ENCODE assay signal across 20 mouse cellular contexts in the genomic region with DNA sequence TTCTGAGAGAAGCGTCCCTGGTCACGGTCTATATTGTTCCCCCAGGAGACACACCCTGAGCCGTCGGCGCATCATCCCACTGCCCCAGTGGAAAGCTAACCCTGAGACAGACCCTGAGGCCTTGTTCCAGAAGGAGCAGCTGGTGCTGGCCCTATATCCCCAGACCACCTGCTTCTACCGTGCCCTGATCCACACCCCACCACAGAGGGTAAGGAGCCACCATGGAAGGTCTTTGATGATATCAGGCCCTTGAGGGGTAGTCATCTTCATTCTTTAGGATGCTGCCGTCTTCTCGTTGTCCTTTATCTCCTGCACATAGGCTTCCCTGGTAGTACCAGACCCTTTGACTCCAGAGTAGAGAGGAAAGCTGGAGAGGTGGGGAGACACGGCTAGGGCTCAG. TPM values are rescaled to one million over a fixed set of nuclear protein-coding genes. Genes with fewer than 3 reads are reported as not detected.
A peak's percentile ranks its signal among the peaks of the same experiment; 100 is the strongest.
DNase-seq lines count a peak whose midpoint lies in the region; ATAC-seq and TF ChIP-seq lines count a peak whose summit lies in the region.
"Had no signal": no experiment of that assay in that cellular context is flagged by ENCODE, and none has a peak within 500 bp of the region (broad histone marks: within the 10 kb centered on the region; RNA-seq: fewer than 3 reads in every experiment).

No protein-coding gene starts in this region.

- no peak overlapping the region for H3K9ac ChIP-seq in heart, adult 2 months (ENCODE audit: low read depth, low read length)
- no peak overlapping the region for H3K9ac ChIP-seq in hindbrain, embryonic 16.5 days (ENCODE audit: low read depth, low read length)

- ATAC-seq in hindbrain, embryonic 16.5 days, result no peak
- ATAC-seq: activated CD4-positive, CD25-positive, alpha-beta regulatory T cell, adult 4 months; CD4-positive, CD25-positive, alpha-beta regulatory T cell, adult 4 months; Patski had no signal

- no peak overlapping the region for H3K27ac ChIP-seq in heart, adult 2 months
- 0 out of 2 replicates have a peak overlapping the region, but pooled peaks have one; percentile 5 for H3K27ac ChIP-seq in hindbrain, embryonic 10.5 days
- no peak overlapping the region for H3K27ac ChIP-seq in hindbrain, embryonic 16.5 days (ENCODE audit: low read depth, low read length)

- TF ChIP-seq CTCF in heart, adult 2 months (IDR thresholded peaks at IDR 0.05), result no peak

- peaks cover 18% of the 10 kb centered on the region for H3K36me3 ChIP-seq in heart, adult 2 months (ENCODE audit: control insufficient read depth, insufficient read depth, low read length)
- H3K36me3 ChIP-seq in hindbrain, embryonic 10.5 days, result peaks cover 73% of the 10 kb centered on the region
- H3K36me3 ChIP-seq in hindbrain, embryonic 16.5 days (ENCODE audit: control insufficient read depth, insufficient read depth, low read length), result peaks cover 18% of the 10 kb centered on the region

- TF ChIP-seq EP300 in heart, adult 2 months (IDR thresholded peaks at IDR 0.05; ENCODE audit: insufficient read depth, low read depth, low read length), result no peak

- H3K27me3 ChIP-seq in heart, adult 2 months (ENCODE audit: control insufficient read depth, insufficient read depth, low read length), result no peaks in the 10 kb centered on the region
- H3K27me3 ChIP-seq in hindbrain, embryonic 10.5 days (ENCODE audit: insufficient read depth, poor library complexity, severe bottlenecking), result no peaks in the 10 kb centered on the region
- H3K27me3 ChIP-seq in hindbrain, embryonic 16.5 days (replicated peaks; ENCODE audit: control insufficient read depth, insufficient read depth, low read length), result no peaks in the 10 kb centered on the region
- H3K27me3 ChIP-seq: CH12.LX, Patski had no signal

- peaks cover 19% of the 10 kb centered on the region for H3K4me1 ChIP-seq in heart, adult 2 months (ENCODE audit: control insufficient read depth, insufficient read depth, low read length)
- no peaks in the 10 kb centered on the region for H3K4me1 ChIP-seq in hindbrain, embryonic 10.5 days (replicated peaks)
- H3K4me1 ChIP-seq in hindbrain, embryonic 16.5 days (ENCODE audit: control insufficient read depth, insufficient read depth, low read depth, low read length), result no peaks in the 10 kb centered on the region

- WGBS in heart, adult 2 months, result 93% methylated on average over 9 of the region's 9 CpGs
- 96% methylated on average over 9 of the region's 9 CpGs for WGBS in hindbrain, embryonic 10.5 days
- 95% methylated on average over 9 of the region's 9 CpGs for WGBS in hindbrain, embryonic 16.5 days

- H3K4me3 ChIP-seq in heart, adult 2 months, result no peak overlapping the region
- H3K4me3 ChIP-seq in hindbrain, embryonic 10.5 days, result no peak overlapping the region
- H3K4me3 ChIP-seq in hindbrain, embryonic 16.5 days (ENCODE audit: low read length), result no peak overlapping the region

- intact Hi-C loops in heart, adult 2 months (cut with DNase I), result no loop called here

- no peak overlapping the region for H3K4me2 ChIP-seq in hindbrain, embryonic 16.5 days (ENCODE audit: low read length)

- no peaks in the 10 kb centered on the region; the same call in 1 of the 2 replicates for H3K79me2 ChIP-seq in heart, adult 2 months (replicated peaks; ENCODE audit: control insufficient read depth, insufficient read depth, low read length)

- no peak for TF ChIP-seq POLR2A in heart, adult 2 months (IDR thresholded peaks at IDR 0.05; ENCODE audit: insufficient read depth, low read depth, low read length)

- no peaks in the 10 kb centered on the region for H3K9me3 ChIP-seq in hindbrain, embryonic 10.5 days
- H3K9me3 ChIP-seq in hindbrain, embryonic 16.5 days (ENCODE audit: control insufficient read depth, low read length), result no peaks in the 10 kb centered on the region
- H3K9me3 ChIP-seq: G1E had no signal

- peak; percentile 92 for DNase-seq in heart, adult 11 months
- DNase-seq in heart, adult 2 months, result no peak
- DNase-seq in hindbrain, embryonic 10.5 days (ENCODE audit: low spot score), result no peak
- DNase-seq: adrenal gland, adult 2 months; adrenal gland, adult 8-10 months; adrenal gland, postnatal 10 days; adrenal gland, postnatal 14 days; adrenal gland, postnatal 25 days; adrenal gland, postnatal 36 days; B cell, adult 2 months; cerebellum, adult 11 months; cerebellum, adult 11-12 months; cerebellum, adult 18-20 months had no signal

RNA-seq across cellular contexts. Expression of a gene that starts 4.1 kb away (rescaled TPM):
- total RNA-seq in heart, adult 2 months (2021), result 10 to 100 TPM; 34.1 to 34.3 TPM
- polyA plus RNA-seq in heart, adult 2 months (2012; rRNA removed), result 53.6 and 56.6 TPM in 2 replicates
- polyA plus RNA-seq in hindbrain, embryonic 10.5 days (2016; fragmentation: Nextera tagmentation; extraction: Ambion mirVana), result 0.19 and 0.30 TPM in 2 replicates
- polyA plus RNA-seq in hindbrain, embryonic 16.5 days (2015; fragmentation: Nextera tagmentation; extraction: Ambion mirVana), result 11.9 and 12.0 TPM in 2 replicates
- total RNA-seq: MEL had no signal
- polyA plus RNA-seq: G1E had no signal

RNA-seq across cellular contexts. Expression of a gene that starts 23.0 kb away (rescaled TPM):
- total RNA-seq in heart, adult 2 months (2021), result 10 to 100 TPM; 21.6 to 23.4 TPM
- polyA plus RNA-seq in heart, adult 2 months (2012; rRNA removed), result 23.7 and 25.5 TPM in 2 replicates
- polyA plus RNA-seq in hindbrain, embryonic 10.5 days (2016; fragmentation: Nextera tagmentation; extraction: Ambion mirVana), result 57.6 and 62.7 TPM in 2 replicates
- polyA plus RNA-seq in hindbrain, embryonic 16.5 days (2015; fragmentation: Nextera tagmentation; extraction: Ambion mirVana), result 54.9 and 56.5 TPM in 2 replicates

RNA-seq across cellular contexts. Expression of a gene that starts 23.1 kb away (rescaled TPM):
- 10 to 100 TPM; 49.7 to 63.7 TPM for total RNA-seq in heart, adult 2 months (2021)
- polyA plus RNA-seq in heart, adult 2 months (2012; rRNA removed), result 25.9 and 29.1 TPM in 2 replicates
- 208 and 212 TPM in 2 replicates for polyA plus RNA-seq in hindbrain, embryonic 10.5 days (2016; fragmentation: Nextera tagmentation; extraction: Ambion mirVana)
- 130 and 133 TPM in 2 replicates for polyA plus RNA-seq in hindbrain, embryonic 16.5 days (2015; fragmentation: Nextera tagmentation; extraction: Ambion mirVana)

RNA-seq across cellular contexts. Expression of a gene that starts 23.5 kb away (rescaled TPM):
- total RNA-seq in heart, adult 2 months (2021), result 1 to 10 TPM; 3.6 to 3.9 TPM
- polyA plus RNA-seq in heart, adult 2 months (2012; rRNA removed), result 7.8 and 10.3 TPM in 2 replicates
- polyA plus RNA-seq in hindbrain, embryonic 10.5 days (2016; fragmentation: Nextera tagmentation; extraction: Ambion mirVana), result 15.3 and 16.6 TPM in 2 replicates
- polyA plus RNA-seq in hindbrain, embryonic 16.5 days (2015; fragmentation: Nextera tagmentation; extraction: Ambion mirVana), result 13.4 and 15.0 TPM in 2 replicates

RNA-seq across cellular contexts. Expression of a gene that starts 35.5 kb away (rescaled TPM):
- 10 to 100 TPM in 1 of 2 experiments, 1 to 10 TPM in 1; 9.8 to 12.1 TPM for total RNA-seq in heart, adult 2 months (2021)
- polyA plus RNA-seq in heart, adult 2 months (2012; rRNA removed), result 22.2 and 33.7 TPM in 2 replicates
- 49.2 and 59.5 TPM in 2 replicates for polyA plus RNA-seq in hindbrain, embryonic 10.5 days (2016; fragmentation: Nextera tagmentation; extraction: Ambion mirVana)
- 119 and 125 TPM in 2 replicates for polyA plus RNA-seq in hindbrain, embryonic 16.5 days (2015; fragmentation: Nextera tagmentation; extraction: Ambion mirVana)
